Mouse (Mus musculus) heart, embryonic 12.5 days (tissue): ENCODE data around the gene Disp1. TPM values are rescaled to one million over a fixed set of nuclear protein-coding genes. Genes with fewer than 3 reads are reported as not detected.

Experiments
- ATAC-seq: fragments of 200-750 bp; cut with Nextera tagmentation; 2 replicates; pipeline ENCODE4 v1.8.0; 2017; ENCODE audit warnings: moderate TSS enrichment, moderate library complexity; ENCODE audit not compliant: insufficient number of reproducible peaks, low FRiP score
- H3K27ac ChIP-seq: fragments of 300-500 bp; sonication (generic); 2 replicates; pipeline ENCODE4 v1.5.1; 2016; ENCODE audit warnings: mild to moderate bottlenecking, moderate library complexity; ENCODE audit not compliant: poor library complexity, severe bottlenecking
- H3K27me3 ChIP-seq: fragments of 300-500 bp; sonication (generic); replicated peaks from 2 replicates; pipeline ENCODE4 v1.6.1; 2016; ENCODE audit warnings: mild to moderate bottlenecking, moderate library complexity
- H3K36me3 ChIP-seq: fragments of 300-500 bp; sonication (generic); 2 replicates; pipeline ENCODE4 v1.6.1; 2016; ENCODE audit warnings: mild to moderate bottlenecking, moderate library complexity
- H3K4me1 ChIP-seq: fragments of 300-500 bp; sonication (generic); replicated peaks from 2 replicates; pipeline ENCODE4 v1.6.1; 2016; ENCODE audit warnings: mild to moderate bottlenecking
- H3K4me2 ChIP-seq: fragments of 300-500 bp; sonication (generic); 2 replicates; pipeline ENCODE4 v1.6.1; 2016; ENCODE audit warnings: mild to moderate bottlenecking, moderate library complexity
- H3K4me3 ChIP-seq: fragments of 300-500 bp; sonication (generic); 2 replicates; pipeline ENCODE4 v1.5.1; 2016; ENCODE audit warnings: mild to moderate bottlenecking
- H3K9ac ChIP-seq: fragments of 300-500 bp; sonication (generic); 2 replicates; pipeline ENCODE4 v1.6.1; 2016; ENCODE audit warnings: mild to moderate bottlenecking, moderate library complexity
- H3K9me3 ChIP-seq: fragments of 300-500 bp; sonication (generic); replicated peaks from 2 replicates; pipeline ENCODE4 v1.6.1; 2016; ENCODE audit warnings: mild to moderate bottlenecking, moderate library complexity
- WGBS: fragments of 180-500 bp; shearing (Covaris S2); methylation state at CpG from one replicate; pipeline ENCODE4 v1.1.7; 2016; 5-methylcytosine and 5-hydroxymethylcytosine counted together
- polyA plus RNA-seq: library from polyadenylated mRNA; unstranded; fragments of >200 nt; fragmentation: Nextera tagmentation; extraction: Ambion mirVana; gene quantifications from 2 replicates; pipeline ENCODE4 v1.2.1, GENCODE M21; 2016

Disp1 gene
- 10.9 and 12.4 TPM in 2 replicates for polyA plus RNA-seq

- H3K9me3 ChIP-seq, result no peaks in the 10 kb centered on the region
- peak within 1 kb of the TSS; percentile 22; the same call in 1 of the 2 replicates for H3K27ac ChIP-seq
- H3K9ac ChIP-seq, result peak within 1 kb of the TSS; percentile 94
- peak; percentile 84 for ATAC-seq
- peaks cover 12% of the 10 kb centered on the region for H3K4me1 ChIP-seq
- 3% methylated on average over 56 of the region's 56 CpGs for WGBS
- H3K36me3 ChIP-seq, result no peaks in the 10 kb centered on the region
- peak within 1 kb of the TSS; percentile 82 for H3K4me2 ChIP-seq
- H3K27me3 ChIP-seq, result no peaks in the 10 kb centered on the region
- H3K4me3 ChIP-seq, result peak within 1 kb of the TSS; percentile 76
Observed at GRCm38 (mm10) chr1:183220796-183221718, at the start of gene Disp1. Gene Disp1, minus strand, starts transcription at chr1:183221522.

DNA sequence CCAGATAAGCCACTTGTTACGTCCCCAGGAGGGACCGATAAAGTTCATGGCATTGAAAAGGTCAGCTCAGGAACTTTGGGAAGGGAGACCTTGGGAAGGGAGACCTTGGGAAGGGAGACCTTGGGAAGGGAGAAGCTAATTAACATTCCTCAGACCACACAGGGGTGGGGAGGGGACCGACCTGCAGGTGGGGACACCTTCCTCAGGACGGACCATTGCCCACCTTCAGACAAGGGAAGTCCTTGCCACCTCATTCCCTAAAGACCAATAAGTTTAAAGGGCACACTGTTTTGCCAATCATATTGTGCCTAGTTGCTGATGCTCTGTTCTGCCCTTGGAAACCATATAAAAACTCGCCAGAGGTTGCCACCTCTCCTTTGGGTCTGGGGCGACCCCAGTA lies 46.3 kb upstream of the Disp1 start:
- H3K4me1 ChIP-seq, result peaks cover 16% of the 10 kb centered on the region
- no peaks in the 10 kb centered on the region for H3K36me3 ChIP-seq
- no peak overlapping the region for H3K27ac ChIP-seq
- ATAC-seq, result no peak
- H3K4me2 ChIP-seq, result no peak overlapping the region
- WGBS, result 58% methylated on average over 6 of the region's 6 CpGs
- H3K4me3 ChIP-seq, result no peak overlapping the region
- H3K9me3 ChIP-seq, result no peaks in the 10 kb centered on the region
- H3K27me3 ChIP-seq, result no peaks in the 10 kb centered on the region
- H3K9ac ChIP-seq, result no peak overlapping the region

DNA sequence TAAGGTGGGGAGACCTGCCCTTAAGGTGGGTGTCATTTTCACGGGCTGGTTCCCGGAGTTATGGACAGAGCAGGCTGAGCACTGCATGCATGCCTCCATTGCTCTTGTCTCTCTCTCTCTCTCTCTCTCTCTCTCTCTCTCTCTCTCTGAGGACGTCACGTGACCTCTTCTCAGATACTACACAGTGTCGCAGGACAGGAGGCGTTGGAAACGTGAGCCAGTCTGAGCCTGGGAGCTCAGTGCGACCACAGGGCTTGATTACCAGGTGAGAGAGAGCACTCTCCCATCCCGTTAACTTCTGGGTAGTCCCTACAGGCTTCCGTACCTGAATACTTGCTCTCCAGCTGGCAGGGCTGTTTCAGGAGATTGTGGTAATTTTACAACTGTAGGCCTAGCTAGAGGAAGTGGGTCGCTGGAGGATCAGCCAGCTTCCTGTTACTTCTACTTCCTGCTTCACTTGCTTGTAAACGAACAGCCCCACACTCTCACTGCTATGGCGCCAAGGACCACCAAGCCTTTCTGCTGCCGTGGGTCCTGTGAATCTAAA lies 44.7 kb upstream of the Disp1 start:
- Histone ChIP-seq H3K4me3 (no peak overlapping the region), H3K9me3 (no peaks in the 10 kb centered on the region), H3K9ac (no peak overlapping the region), H3K4me1 (peaks cover 16% of the 10 kb centered on the region), H3K36me3 (no peaks in the 10 kb centered on the region), H3K27ac (no peak overlapping the region), H3K27me3 (no peaks in the 10 kb centered on the region), H3K4me2 (no peak overlapping the region; the same call in 1 of the 2 replicates)
- no peak for ATAC-seq
- WGBS, result 58% methylated on average over 14 of the region's 14 CpGs

- WGBS, result 56% methylated on average over 13 of the region's 13 CpGs
- peaks cover 16% of the 10 kb centered on the region for H3K4me1 ChIP-seq
- H3K36me3 ChIP-seq, result no peaks in the 10 kb centered on the region
- H3K27ac ChIP-seq, result no peak overlapping the region
- peak overlapping the region; percentile 30; the same call in 1 of the 2 replicates for H3K4me2 ChIP-seq
- H3K9me3 ChIP-seq, result no peaks in the 10 kb centered on the region
- no peak overlapping the region for H3K9ac ChIP-seq
- peak; percentile 25; the same call in 1 of the 2 replicates for ATAC-seq
- H3K27me3 ChIP-seq, result no peaks in the 10 kb centered on the region
- H3K4me3 ChIP-seq, result no peak overlapping the region
Observed at GRCm38 (mm10) chr1:183264145-183265008, 43.1 kb upstream of the Disp1 start.

- Histone ChIP-seq H3K4me2 (no peak overlapping the region), H3K36me3 (no peaks in the 10 kb centered on the region), H3K9me3 (no peaks in the 10 kb centered on the region), H3K27ac (no peak overlapping the region), H3K27me3 (no peaks in the 10 kb centered on the region), H3K9ac (no peak overlapping the region), H3K4me1 (no peaks in the 10 kb centered on the region), H3K4me3 (no peak overlapping the region)
- WGBS, result 63% methylated on average over 10 of the region's 10 CpGs
- no peak for ATAC-seq
Observed at GRCm38 (mm10) chr1:183252574-183252973, 31.3 kb upstream of the Disp1 start.

DNA sequence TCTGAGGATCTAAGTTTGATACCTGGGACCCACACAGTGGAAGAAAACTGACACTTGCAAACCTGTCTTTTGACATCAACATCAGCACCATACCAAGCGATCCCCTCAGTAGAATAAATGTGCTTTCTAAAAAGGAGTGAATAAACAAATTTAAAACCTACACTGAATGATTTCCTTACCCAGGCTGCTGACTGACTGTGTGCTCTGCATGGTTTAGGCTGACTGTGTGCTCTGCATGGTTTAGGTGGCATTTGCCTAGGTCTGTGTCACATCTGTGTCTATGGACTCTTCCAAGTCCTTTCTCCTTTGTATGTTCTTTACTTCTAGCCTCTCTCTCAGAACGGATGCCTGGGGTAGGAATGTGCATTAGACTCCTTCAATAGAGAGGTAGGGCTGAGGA lies 30.5 kb upstream of the Disp1 start:
- Histone ChIP-seq H3K36me3 (no peaks in the 10 kb centered on the region), H3K27ac (no peak overlapping the region), H3K4me3 (no peak overlapping the region), H3K4me2 (no peak overlapping the region), H3K9me3 (no peaks in the 10 kb centered on the region), H3K9ac (no peak overlapping the region), H3K4me1 (no peaks in the 10 kb centered on the region), H3K27me3 (no peaks in the 10 kb centered on the region)
- ATAC-seq, result no peak
- WGBS, result 71% methylated on average over 2 of the region's 2 CpGs

- H3K4me1 ChIP-seq, result no peaks in the 10 kb centered on the region
- H3K4me2 ChIP-seq, result no peak overlapping the region
- no peak overlapping the region for H3K9ac ChIP-seq
- 72% methylated on average over 4 of the region's 4 CpGs for WGBS
- H3K36me3 ChIP-seq, result no peaks in the 10 kb centered on the region
- no peaks in the 10 kb centered on the region for H3K9me3 ChIP-seq
- no peak overlapping the region for H3K4me3 ChIP-seq
- no peak overlapping the region for H3K27ac ChIP-seq
- ATAC-seq, result no peak
- no peaks in the 10 kb centered on the region for H3K27me3 ChIP-seq
Observed at GRCm38 (mm10) chr1:183250612-183251011, 29.3 kb upstream of the Disp1 start.

- Histone ChIP-seq H3K27me3 (no peaks in the 10 kb centered on the region), H3K4me2 (no peak overlapping the region), H3K9ac (no peak overlapping the region), H3K4me1 (no peaks in the 10 kb centered on the region), H3K4me3 (no peak overlapping the region), H3K27ac (no peak overlapping the region), H3K9me3 (peaks cover 3% of the 10 kb centered on the region; the same call in 1 of the 2 replicates), H3K36me3 (no peaks in the 10 kb centered on the region)
- 13% methylated on average over 1 of the region's 1 CpGs for WGBS
- ATAC-seq, result no peak
Observed at GRCm38 (mm10) chr1:183248144-183248543, 26.8 kb upstream of the Disp1 start.

- no peak overlapping the region for H3K4me2 ChIP-seq
- H3K4me1 ChIP-seq, result no peaks in the 10 kb centered on the region
- no peak for ATAC-seq
- H3K9me3 ChIP-seq, result peaks cover 3% of the 10 kb centered on the region; the same call in 1 of the 2 replicates
- H3K27ac ChIP-seq, result no peak overlapping the region
- WGBS, result 70% methylated on average over 7 of the region's 7 CpGs
- no peaks in the 10 kb centered on the region for H3K27me3 ChIP-seq
- no peak overlapping the region for H3K4me3 ChIP-seq
- no peak overlapping the region for H3K9ac ChIP-seq
- H3K36me3 ChIP-seq, result no peaks in the 10 kb centered on the region
Observed at GRCm38 (mm10) chr1:183243293-183243692, 22.0 kb upstream of the Disp1 start.

DNA sequence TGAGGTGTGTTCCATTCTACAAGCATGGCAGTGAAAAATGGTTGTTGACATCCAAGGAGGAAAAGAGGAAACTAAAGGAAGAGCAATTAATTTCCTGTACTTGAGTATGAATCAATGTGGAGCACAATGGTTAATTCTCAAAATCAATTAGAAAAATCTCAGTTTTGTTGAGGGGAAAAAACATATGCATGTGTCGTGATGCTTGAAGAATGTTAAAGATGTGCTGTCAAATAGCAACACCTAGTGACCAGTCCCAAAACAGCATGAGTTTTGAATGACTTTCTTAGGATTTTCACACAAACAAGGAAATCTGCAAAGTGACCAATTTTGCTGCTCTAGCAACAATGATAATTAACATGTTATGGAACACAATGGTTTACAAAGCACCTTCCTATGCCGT lies 16.6 kb upstream of the Disp1 start:
- Histone ChIP-seq H3K4me3 (no peak overlapping the region), H3K27me3 (no peaks in the 10 kb centered on the region), H3K27ac (no peak overlapping the region), H3K9ac (no peak overlapping the region), H3K9me3 (no peaks in the 10 kb centered on the region), H3K4me2 (no peak overlapping the region), H3K36me3 (no peaks in the 10 kb centered on the region), H3K4me1 (no peaks in the 10 kb centered on the region)
- WGBS, result 20% methylated on average over 2 of the region's 2 CpGs
- no peak for ATAC-seq

- Histone ChIP-seq H3K4me1 (no peaks in the 10 kb centered on the region), H3K36me3 (no peaks in the 10 kb centered on the region), H3K27me3 (no peaks in the 10 kb centered on the region), H3K4me3 (no peak overlapping the region), H3K4me2 (no peak overlapping the region), H3K27ac (no peak overlapping the region), H3K9me3 (no peaks in the 10 kb centered on the region), H3K9ac (no peak overlapping the region)
- ATAC-seq, result no peak
- WGBS, result 83% methylated on average over 5 of the region's 5 CpGs
Observed at GRCm38 (mm10) chr1:183236460-183236859, 15.1 kb upstream of the Disp1 start.
